Mouse (Mus musculus): ENCODE data around the gene Pck1.

DNA sequence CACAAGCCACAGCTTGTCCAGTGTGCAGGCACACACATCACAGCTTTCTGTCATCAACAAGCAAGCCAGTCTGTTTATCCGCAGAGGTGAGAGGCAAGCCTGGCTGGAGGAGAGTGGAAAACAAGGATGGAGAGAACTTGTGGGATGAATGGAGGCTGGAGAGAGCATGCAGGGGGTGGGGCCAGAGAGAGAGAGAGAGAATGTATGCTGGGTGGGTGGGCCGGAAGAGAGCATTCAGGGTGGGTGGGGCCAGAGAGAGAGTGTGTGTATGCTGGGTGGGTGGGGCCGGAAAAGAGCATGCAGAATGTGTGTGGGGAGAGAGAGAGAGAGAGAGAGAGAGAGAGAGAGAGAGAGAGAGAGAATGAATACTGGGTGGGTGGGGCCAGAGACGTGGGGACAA is 51.8 kb downstream of the Pck1 start:
- TF ChIP-seq CTCF (IDR thresholded peaks at IDR 0.05; ENCODE audit: low read depth) (no peak), EP300 (IDR thresholded peaks at IDR 0.05; ENCODE audit: low read depth) (no peak)

All from liver, embryonic 14.5 days (tissue).